ENCODE assay signal across 8 mouse cellular contexts in genomic region chr13:34077492-34078271, GRCm38 (mm10). TPM values are rescaled to one million over a fixed set of nuclear protein-coding genes. Genes with fewer than 3 reads are reported as not detected.
A peak's percentile ranks its signal among the peaks of the same experiment; 100 is the strongest.
DNase-seq lines count a peak whose midpoint lies in the region; ATAC-seq lines count a peak whose summit lies in the region.

TSS of gene Tubb2a (minus strand) at chr13:34078007.

- H3K27ac ChIP-seq in hindbrain, embryonic 12.5 days, result peak within 1 kb of the TSS; percentile 95

- peak; percentile 81 for DNase-seq in R1 (ENCODE audit: low read depth, low spot score)
- peak; percentile 98 for DNase-seq in cerebellum, postnatal 14 days
- DNase-seq in frontal cortex, postnatal 14 days (ENCODE audit: low spot score in 2 of 2), result peak; percentile 88 to 91
- peak; percentile 94 to 95 for DNase-seq in layer of hippocampus, postnatal 14 days (ENCODE audit: low spot score in 2 of 2)
- DNase-seq in lung, postnatal 10 days, result peak; percentile 96
- peak; percentile 95 for DNase-seq in ovary, postnatal 14 days (ENCODE audit: low spot score)
- DNase-seq in thymus, postnatal 10 days (ENCODE audit: low spot score in 2 of 2), result peak; percentile 87 to 95

- no peaks in the 10 kb centered on the region; the same call in 1 of the 2 replicates for H3K27me3 ChIP-seq in hindbrain, embryonic 12.5 days

- peak within 1 kb of the TSS; percentile 63 for H3K4me2 ChIP-seq in hindbrain, embryonic 12.5 days (replicated peaks)

- peak within 1 kb of the TSS; percentile 84 for H3K9ac ChIP-seq in hindbrain, embryonic 12.5 days

- H3K36me3 ChIP-seq in hindbrain, embryonic 12.5 days, result peaks cover 17% of the 10 kb centered on the region

- peak; percentile 86 for ATAC-seq in hindbrain, embryonic 12.5 days (ENCODE audit: low FRiP score)

- WGBS in hindbrain, embryonic 12.5 days, result 1% methylated on average over 45 of the region's 45 CpGs

- peaks cover 26% of the 10 kb centered on the region for H3K4me1 ChIP-seq in hindbrain, embryonic 12.5 days

- no peaks in the 10 kb centered on the region for H3K9me3 ChIP-seq in hindbrain, embryonic 12.5 days (replicated peaks)

- H3K4me3 ChIP-seq in hindbrain, embryonic 12.5 days, result peak within 1 kb of the TSS; percentile 68

RNA-seq across cellular contexts. Expression of gene Tubb2a, which starts in this region (rescaled TPM):
- polyA plus RNA-seq in hindbrain, embryonic 12.5 days (2016; fragmentation: Nextera tagmentation; extraction: Ambion mirVana), result 785 and 845 TPM in 2 replicates
- total RNA-seq in layer of hippocampus, postnatal 14 days (2021), result 1,000 to 10,000 TPM; 2,027 to 2,125 TPM

Comparison
In these comparisons a context has a peak if more than half of its experiments do, and no peak if none do; other contexts are left out.
1. Peak in every context shown above with its lines: DNase-seq, ATAC-seq, H3K4me3 ChIP-seq and H3K27ac ChIP-seq.